Mouse (Mus musculus) forebrain, embryonic 14.5 days (tissue): Measurements from ENCODE around the gene Ubxn6. TPM values are rescaled to one million over a fixed set of nuclear protein-coding genes. Genes with fewer than 3 reads are reported as not detected.

Source experiments
- ATAC-seq: fragments of 200-750 bp; cut with Nextera tagmentation; 2 replicates; pipeline ENCODE4 v1.8.0; 2017; ENCODE audit warnings: mild to moderate bottlenecking, moderate library complexity
- DNase-seq: peaks from one replicate; pipeline ENCODE4 v3.0.0-alpha.2; 2015; ENCODE audit warnings: low spot score
- H3K27ac ChIP-seq: fragments of 300-500 bp; sonication (generic); 2 replicates; pipeline ENCODE4 v1.5.1; 2014; ENCODE audit warnings: low read depth, mild to moderate bottlenecking, control low read depth, low read length, moderate library complexity
- H3K27me3 ChIP-seq: fragments of 300-500 bp; sonication (generic); replicated peaks from 2 replicates; pipeline ENCODE4 v1.6.1; 2014; ENCODE audit warnings: low read length, control low read depth, mixed read lengths; ENCODE audit not compliant: control insufficient read depth, insufficient read depth
- H3K36me3 ChIP-seq: fragments of 300-500 bp; sonication (generic); 2 replicates; pipeline ENCODE4 v1.6.1; 2014; ENCODE audit warnings: low read length, control low read depth; ENCODE audit not compliant: control insufficient read depth, insufficient read depth
- H3K4me1 ChIP-seq: fragments of 300-500 bp; sonication (generic); 2 replicates; pipeline ENCODE4 v1.6.1; 2014; ENCODE audit warnings: antibody characterized with exemption, low read length, control low read depth; ENCODE audit not compliant: control insufficient read depth, insufficient read depth
- H3K4me2 ChIP-seq: fragments of 300-500 bp; sonication (generic); 2 replicates; pipeline ENCODE4 v1.6.1; 2014; ENCODE audit warnings: mild to moderate bottlenecking, control low read depth, low read length
- H3K4me3 ChIP-seq: fragments of 300-500 bp; sonication (generic); 2 replicates; pipeline ENCODE4 v1.5.1; 2014; ENCODE audit warnings: low read depth, low read length, control low read depth
- H3K9ac ChIP-seq: fragments of 300-500 bp; sonication (generic); 2 replicates; pipeline ENCODE4 v1.6.1; 2014; ENCODE audit warnings: mild to moderate bottlenecking, low read length, control low read depth, moderate library complexity
- H3K9me3 ChIP-seq: fragments of 300-500 bp; sonication (generic); replicated peaks from 2 replicates; pipeline ENCODE4 v1.6.1; 2016; ENCODE audit warnings: low read length, control low read depth, mixed read lengths; ENCODE audit not compliant: control insufficient read depth
- WGBS: fragments of 180-500 bp; shearing (Covaris S2); extraction: QIAGEN DNeasy Blood & Tissue Kit; methylation state at CpG from one replicate; pipeline ENCODE4 v1.1.7; 2014; 5-methylcytosine and 5-hydroxymethylcytosine counted together
- polyA plus RNA-seq: library from polyadenylated mRNA; unstranded; fragments of >200 nt; fragmentation: Nextera tagmentation; extraction: Ambion mirVana; gene quantifications from 2 replicates; pipeline ENCODE4 v1.2.1, GENCODE M21; 2014

Gene Ubxn6
- polyA plus RNA-seq, 1 experiment from 2014 or later = 68.8 TPM

DNA sequence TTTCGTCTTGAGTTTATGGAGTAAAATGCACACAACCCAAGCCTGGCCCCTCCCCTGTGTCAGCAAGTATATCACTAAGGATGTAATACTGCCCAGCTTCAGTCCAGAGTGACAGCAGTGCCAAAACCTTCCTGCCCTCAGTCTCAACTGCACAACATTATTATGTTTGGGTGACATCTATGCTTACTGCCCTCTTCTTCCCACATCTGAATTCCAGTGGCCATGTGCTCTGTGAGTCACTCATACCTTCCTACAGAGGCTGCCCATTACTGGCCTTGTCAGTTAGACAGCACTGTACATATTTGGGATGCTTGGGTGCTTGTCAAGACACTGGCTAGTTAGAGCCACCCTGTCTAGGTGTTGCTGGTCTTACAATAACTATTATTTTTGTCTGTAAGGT, 48.5 kb downstream of the Ubxn6 start:
- no peak overlapping the region for H3K9ac ChIP-seq
- H3K36me3 ChIP-seq = peaks cover 25% of the 10 kb centered on the region
- no peaks in the 10 kb centered on the region for H3K27me3 ChIP-seq
- H3K27ac ChIP-seq = no peak overlapping the region
- no peak overlapping the region for H3K4me2 ChIP-seq
- no peak overlapping the region for H3K4me3 ChIP-seq
- no peak for DNase-seq
- WGBS = 100% methylated on average over 1 of the region's 1 CpGs
- no peak for ATAC-seq
- no peaks in the 10 kb centered on the region for H3K4me1 ChIP-seq
- H3K9me3 ChIP-seq = no peaks in the 10 kb centered on the region

DNA sequence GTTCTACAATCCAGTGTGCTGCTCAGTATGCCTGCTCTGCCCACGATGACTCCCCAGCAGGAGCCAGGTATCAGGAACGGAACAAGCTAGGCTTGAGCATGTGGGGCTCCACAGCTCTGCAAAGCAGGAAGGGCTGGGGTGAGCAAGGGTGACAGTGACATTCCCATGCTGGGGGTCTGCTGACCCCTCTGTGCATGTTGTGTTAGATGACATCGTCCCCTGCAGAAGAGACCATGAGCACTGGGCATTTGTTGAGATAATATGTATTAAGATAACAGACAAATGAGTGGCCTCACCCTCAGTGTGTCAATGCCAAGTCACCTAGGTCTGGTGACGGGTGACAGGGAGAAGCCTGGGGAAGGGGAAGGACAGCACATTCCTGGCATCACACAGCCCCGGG, 49.9 kb downstream of the Ubxn6 start:
- no peak overlapping the region for H3K4me3 ChIP-seq
- no peaks in the 10 kb centered on the region for H3K9me3 ChIP-seq
- no peak overlapping the region for H3K9ac ChIP-seq
- H3K27me3 ChIP-seq = no peaks in the 10 kb centered on the region
- no peak overlapping the region for H3K4me2 ChIP-seq
- no peak for ATAC-seq
- no peak overlapping the region for H3K27ac ChIP-seq
- DNase-seq = no peak
- WGBS = 80% methylated on average over 5 of the region's 5 CpGs
- H3K36me3 ChIP-seq = peaks cover 22% of the 10 kb centered on the region
- no peaks in the 10 kb centered on the region for H3K4me1 ChIP-seq

DNA sequence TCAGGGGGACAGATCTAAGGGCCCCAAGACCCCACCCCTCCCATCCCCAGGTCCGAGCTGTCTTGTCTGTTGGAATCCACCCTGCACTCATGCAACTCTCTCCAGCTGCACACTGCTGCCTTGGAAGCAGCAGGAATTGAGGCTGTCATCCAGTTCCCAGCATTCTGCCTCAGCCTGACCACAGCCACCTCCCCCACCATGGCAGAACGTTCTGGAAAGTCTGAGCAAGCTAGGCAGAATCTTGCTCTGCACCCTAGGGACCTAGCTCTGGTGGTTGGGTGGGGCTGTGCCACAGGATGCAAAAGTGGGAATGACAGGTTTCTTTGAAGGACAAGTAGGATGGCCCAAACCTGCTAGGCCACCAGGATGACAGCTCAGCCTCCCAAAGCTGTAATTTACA, 50.4 kb downstream of the Ubxn6 start:
- Histone ChIP-seq H3K36me3 (peaks cover 24% of the 10 kb centered on the region), H3K4me3 (no peak overlapping the region), H3K9ac (no peak overlapping the region), H3K27ac (no peak overlapping the region), H3K4me2 (no peak overlapping the region), H3K9me3 (no peaks in the 10 kb centered on the region), H3K4me1 (no peaks in the 10 kb centered on the region), H3K27me3 (no peaks in the 10 kb centered on the region)
- DNase-seq (no peak), ATAC-seq (no peak)
- whole genome bisulfite sequencing = 78% methylated on average over 2 of the region's 2 CpGs

DNA sequence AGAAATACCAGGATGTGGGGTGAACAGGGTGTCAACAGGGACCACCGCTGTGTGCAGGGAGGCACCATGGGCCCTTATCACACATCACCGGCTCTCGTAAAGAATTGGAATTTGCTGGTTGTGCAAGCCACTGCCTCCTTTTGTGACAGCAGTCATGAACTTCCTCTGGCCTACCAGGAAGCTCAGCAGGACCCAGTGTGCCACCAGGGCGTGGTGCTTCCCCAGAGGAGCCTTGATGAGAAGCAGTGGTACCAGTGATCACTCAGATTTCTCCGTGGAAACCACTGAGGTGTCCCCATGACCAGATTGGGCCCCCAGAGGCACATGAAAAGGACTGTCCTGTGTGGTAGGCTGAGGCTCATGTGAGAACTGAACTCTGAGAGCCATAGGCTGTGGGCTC, 51.4 kb downstream of the Ubxn6 start:
- Histone ChIP-seq H3K27me3 (no peaks in the 10 kb centered on the region), H3K9me3 (no peaks in the 10 kb centered on the region), H3K27ac (no peak overlapping the region), H3K9ac (no peak overlapping the region), H3K4me2 (no peak overlapping the region), H3K4me3 (no peak overlapping the region), H3K36me3 (peaks cover 23% of the 10 kb centered on the region), H3K4me1 (no peaks in the 10 kb centered on the region)
- 92% methylated on average over 5 of the region's 5 CpGs for WGBS
- ATAC-seq (no peak), DNase-seq (no peak)

DNA sequence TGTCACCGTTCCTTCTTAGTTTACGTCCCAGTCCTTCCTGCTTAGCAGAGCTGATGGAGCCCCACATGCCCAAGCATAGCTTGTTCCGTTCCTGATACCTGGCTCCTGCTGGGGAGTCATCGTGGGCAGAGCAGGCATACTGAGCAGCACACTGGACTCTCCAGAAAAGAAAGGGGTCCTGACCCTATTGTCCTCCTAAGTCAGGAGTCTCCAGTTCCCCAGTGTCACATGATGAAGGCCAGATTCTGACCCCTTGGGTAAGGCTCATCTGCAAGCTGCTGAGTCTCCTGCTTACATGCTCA, 51.9 kb downstream of the Ubxn6 start:
- no peaks in the 10 kb centered on the region for H3K9me3 ChIP-seq
- H3K9ac ChIP-seq = no peak overlapping the region
- no peak overlapping the region for H3K4me2 ChIP-seq
- WGBS = 87% methylated on average over 4 of the region's 4 CpGs
- no peaks in the 10 kb centered on the region for H3K4me1 ChIP-seq
- no peak for DNase-seq
- H3K27ac ChIP-seq = no peak overlapping the region
- no peak for ATAC-seq
- H3K27me3 ChIP-seq = no peaks in the 10 kb centered on the region
- peaks cover 26% of the 10 kb centered on the region for H3K36me3 ChIP-seq
- H3K4me3 ChIP-seq = no peak overlapping the region

DNA sequence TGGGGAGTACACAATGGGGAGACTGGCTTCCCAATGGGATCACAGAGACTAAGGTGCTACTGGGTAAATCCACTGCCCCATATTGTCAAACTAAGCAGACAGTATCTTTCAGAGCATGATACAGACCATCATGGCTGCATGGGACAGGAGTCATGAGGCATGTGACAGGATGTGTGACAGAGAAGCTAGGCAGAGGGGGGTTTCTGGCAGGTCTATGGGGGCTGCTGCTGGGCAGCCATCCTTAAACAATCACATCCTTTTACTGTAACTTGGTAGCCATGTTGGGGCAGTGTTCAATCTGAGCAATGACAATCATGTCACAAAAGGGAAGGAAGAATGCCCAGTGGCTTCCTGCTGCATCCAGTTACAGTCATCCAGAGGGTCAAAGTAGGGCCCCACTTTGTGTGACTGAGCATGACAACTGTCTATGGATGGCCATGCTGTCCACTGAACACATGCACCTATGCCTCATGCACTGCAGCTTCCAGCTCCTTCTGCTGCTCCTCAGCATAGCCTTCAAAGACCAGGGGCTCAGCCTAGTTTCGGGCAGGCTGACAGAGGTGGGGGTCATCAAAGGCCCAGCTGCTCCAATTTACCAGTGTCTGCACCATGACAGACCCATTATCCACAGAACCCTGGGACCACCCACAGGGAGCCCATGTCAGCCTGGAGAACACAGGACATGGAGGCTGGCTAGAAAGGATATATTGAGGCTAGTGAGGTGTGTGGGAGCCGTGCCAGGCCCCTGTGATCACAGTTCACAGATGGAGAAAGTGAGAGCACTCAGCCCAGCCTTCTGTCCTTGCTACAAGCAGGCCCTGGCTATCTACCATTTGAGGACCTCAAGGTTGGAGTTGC, 52.5 kb downstream of the Ubxn6 start:
- 64% methylated on average over 2 of the region's 2 CpGs for WGBS
- Histone ChIP-seq H3K4me2 (no peak overlapping the region), H3K27me3 (no peaks in the 10 kb centered on the region), H3K4me1 (no peaks in the 10 kb centered on the region), H3K36me3 (peaks cover 32% of the 10 kb centered on the region), H3K9me3 (no peaks in the 10 kb centered on the region), H3K9ac (no peak overlapping the region), H3K27ac (0 out of 2 replicates have a peak overlapping the region, but pooled peaks have one; percentile 10), H3K4me3 (no peak overlapping the region)
- ATAC-seq (no peak), DNase-seq (no peak)

DNA sequence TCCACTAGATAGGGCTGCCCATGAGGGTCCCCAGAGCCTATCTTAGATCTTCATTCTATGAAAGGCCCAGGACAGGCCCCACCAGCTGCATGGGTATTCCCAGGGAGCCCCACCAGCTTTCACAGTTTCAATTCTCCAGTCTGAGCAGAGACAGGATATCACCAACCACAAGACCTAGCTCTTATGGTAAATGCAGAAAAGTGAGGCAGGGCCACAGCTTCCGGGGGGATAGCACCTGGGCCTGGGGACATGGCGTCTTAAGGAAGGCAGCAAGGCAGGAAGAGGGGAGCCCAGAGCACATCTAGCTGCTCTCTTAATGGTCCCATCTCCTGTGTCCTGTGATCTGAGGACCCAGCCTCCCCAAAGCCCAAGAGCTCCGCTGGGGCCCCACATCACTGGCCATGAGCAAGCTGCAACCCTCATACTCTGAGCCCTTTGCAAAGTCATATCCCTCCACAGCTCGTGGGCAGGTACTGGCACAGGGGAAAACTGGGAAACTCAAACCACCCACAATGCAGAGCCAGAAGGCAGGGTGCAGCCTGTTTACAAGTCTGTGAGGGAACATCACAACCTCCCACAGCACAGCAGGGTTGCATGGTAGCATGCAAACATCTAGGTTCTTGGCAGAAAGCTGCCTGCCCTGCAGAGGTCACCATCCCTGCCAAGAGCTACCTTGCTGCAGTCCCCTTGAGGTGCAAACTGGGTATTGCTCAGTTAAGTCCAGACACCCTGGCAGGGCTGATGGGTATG, 53.5 kb downstream of the Ubxn6 start:
- Histone ChIP-seq H3K27ac (no peak overlapping the region; the same call in 1 of the 2 replicates), H3K36me3 (peaks cover 42% of the 10 kb centered on the region), H3K9ac (no peak overlapping the region), H3K27me3 (no peaks in the 10 kb centered on the region), H3K4me1 (no peaks in the 10 kb centered on the region), H3K4me2 (no peak overlapping the region), H3K9me3 (no peaks in the 10 kb centered on the region), H3K4me3 (no peak overlapping the region)
- no peak for DNase-seq
- ATAC-seq = no peak
- WGBS = 93% methylated on average over 4 of the region's 4 CpGs

DNA sequence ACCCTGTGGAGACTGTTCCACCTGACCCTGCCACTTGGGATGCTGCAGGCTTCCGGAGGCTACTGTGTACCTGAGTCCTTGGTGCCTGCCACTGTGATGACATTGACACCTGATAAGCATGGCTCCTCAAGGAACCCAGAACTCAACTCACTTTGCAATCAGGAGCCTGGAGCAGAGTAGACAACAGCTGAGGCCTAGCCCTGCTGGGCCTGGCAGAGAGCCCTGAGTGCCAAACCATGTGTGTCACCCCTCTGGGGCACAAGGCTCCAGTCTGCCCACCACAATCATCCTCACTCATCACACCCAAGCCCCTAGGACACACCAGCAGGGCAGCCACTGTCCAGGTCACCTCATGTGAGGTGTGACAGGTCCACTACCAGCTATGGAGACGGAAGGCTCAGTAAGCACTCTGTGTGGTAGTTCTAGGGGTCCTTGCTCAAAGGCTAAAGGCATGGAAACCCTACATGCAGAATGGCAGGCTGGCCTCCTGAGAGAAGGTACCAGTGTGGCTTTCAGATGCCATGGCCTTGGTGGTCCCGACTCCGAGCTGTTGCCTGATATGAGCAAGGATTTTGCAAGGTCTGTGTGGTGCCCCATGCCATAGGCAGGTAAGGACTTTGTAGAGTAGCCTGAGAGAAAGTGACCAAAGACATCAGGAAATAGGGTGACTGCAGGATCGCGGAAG, 54.3 kb downstream of the Ubxn6 start:
- Histone ChIP-seq H3K4me2 (no peak overlapping the region), H3K27me3 (no peaks in the 10 kb centered on the region), H3K4me1 (no peaks in the 10 kb centered on the region), H3K9ac (no peak overlapping the region), H3K27ac (no peak overlapping the region; the same call in 1 of the 2 replicates), H3K4me3 (no peak overlapping the region), H3K9me3 (no peaks in the 10 kb centered on the region), H3K36me3 (peaks cover 50% of the 10 kb centered on the region)
- WGBS = 95% methylated on average over 6 of the region's 6 CpGs
- no peak for DNase-seq
- no peak for ATAC-seq
